Mouse (Mus musculus): ENCODE measurements around the gene Wdr17.

Gene Wdr17

DNA sequence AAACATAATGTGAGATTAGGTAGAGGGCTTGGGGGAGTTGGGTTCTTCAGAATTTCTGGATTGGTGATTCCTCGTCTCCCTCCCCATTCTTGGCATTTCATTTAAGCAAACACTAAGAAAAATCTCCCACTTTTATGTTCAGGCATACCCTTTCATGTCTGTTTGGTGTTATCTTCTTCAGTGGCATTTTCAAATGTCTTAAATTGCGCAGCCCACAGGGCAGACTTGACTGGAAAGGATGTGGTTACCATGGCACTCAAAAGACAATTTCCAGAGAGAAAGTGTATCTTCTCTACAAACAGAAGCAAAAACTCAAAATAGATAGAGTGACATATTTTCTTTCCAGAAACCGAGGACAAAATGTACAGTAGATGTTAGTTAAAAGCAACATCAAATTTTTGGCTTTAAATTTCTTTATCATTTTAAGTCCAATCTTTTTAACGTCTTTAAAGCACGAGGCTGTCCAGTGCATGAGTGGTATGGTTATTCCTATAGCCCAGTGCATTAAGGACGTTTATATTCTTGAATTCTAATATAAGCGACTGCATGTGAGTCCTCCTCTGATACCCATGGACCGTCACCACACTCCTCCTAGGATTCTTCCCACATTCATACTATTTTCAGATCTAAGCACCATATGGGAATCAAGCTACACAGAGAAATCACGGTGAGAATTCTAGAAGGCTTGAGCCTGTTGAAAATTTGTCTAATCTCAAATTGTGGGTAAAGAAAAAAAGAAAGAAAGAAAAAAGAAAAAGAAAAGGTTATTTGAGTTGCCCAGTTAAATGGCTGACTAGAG lies at the start of gene Wdr17:
Gene Wdr17, minus strand, starts transcription at position 198 of the 799 bp plus-strand sequence.
- no peak for DNase-seq (ENCODE audit: extremely low spot score, low read depth, low spot score)

DNA sequence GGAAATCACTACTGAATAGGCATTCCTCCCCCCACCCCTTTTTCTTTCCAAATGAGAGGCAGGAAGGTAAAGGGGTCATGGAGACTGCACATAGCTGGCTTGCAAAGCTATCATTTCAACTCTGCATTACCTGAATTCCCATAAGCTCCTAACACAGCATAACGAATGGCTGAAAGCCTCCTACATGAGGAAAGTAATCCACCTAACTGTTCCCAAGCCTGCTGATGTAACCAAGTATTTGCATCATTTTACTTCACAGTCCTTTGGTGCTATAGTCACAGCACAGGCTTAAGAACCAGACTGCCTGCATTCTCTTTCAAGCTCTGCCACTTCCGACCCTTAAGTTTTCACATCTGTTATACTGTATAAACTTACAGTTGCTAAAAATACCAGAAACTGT lies 45.3 kb upstream of the Wdr17 start:
- DNase-seq (ENCODE audit: extremely low spot score, low read depth, low spot score): no peak

DNA sequence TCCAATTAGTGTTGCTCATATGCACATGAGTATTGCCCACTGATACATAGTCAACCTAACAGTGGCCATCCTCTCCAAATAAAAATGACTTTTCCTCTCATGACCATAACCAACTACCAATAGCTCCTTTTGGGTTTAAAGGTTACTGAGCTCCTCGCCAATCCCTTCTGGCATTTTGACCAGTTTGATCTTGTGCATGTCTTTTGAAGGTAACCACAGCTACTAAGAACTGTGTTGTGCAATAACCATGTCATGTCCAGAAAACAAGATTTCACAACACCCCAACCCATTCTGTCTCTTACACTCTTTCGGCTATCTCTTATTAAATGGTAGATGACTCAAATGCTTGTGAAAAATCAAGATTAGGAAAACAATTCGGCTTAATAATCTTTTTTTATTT lies 38.0 kb upstream of the Wdr17 start:
- DNase-seq (ENCODE audit: extremely low spot score, low read depth, low spot score): no peak

DNA sequence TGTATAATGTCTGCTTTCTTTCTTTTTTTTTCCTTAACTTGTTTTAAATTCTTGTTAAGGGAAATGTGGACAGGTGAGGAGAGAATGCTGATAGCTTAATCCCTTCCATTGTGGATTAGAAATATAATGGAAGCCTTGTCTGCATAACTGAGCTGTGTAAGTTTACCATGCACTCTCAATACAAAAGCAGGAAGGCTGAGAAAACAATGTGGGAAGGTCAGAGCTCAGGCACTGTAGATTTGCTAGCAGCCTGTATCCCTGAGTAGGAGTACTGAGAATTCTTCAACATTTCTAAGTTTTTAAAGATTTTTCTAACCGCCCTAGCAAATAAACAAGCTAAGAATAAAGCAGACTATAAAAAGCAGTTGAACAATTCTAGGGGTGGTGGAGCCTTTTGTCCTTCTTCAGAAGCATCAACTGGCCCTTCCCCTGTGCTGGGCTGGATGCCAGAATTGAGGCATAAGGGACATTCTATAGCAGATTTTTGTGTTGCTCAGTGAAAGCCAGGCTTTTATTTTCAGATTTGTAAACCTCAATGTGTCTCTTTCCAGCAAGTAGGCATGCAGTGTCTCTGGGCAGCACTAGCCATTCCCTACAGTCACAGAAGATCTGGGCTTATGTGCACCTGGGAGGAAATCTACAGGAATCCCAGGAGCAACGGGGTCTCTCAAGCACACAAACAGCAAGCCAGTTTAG lies 35.3 kb upstream of the Wdr17 start:
- no peak for DNase-seq (ENCODE audit: extremely low spot score, low read depth, low spot score)

DNA sequence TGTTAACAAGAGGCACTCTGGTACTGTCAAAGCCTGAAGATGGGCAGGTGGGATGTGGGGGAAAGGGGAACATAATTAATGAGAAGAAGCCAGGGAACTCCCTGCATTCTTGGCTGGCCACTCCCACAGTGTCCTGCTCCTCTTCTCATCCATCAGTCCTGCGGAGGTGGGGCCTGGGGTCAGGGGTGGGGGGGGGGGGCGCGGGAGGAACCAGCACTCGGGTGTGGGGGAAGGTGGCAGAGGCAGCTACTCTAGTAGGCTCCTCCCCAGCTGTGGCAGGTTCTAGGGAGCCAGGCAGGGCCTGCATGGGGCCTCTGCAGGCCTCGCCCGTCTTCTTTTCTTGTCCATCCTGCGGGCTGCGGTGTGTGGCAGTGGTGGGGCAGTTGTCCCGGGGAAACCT lies 30.7 kb upstream of the Wdr17 start:
- no peak for DNase-seq (ENCODE audit: extremely low spot score, low read depth, low spot score)

DNA sequence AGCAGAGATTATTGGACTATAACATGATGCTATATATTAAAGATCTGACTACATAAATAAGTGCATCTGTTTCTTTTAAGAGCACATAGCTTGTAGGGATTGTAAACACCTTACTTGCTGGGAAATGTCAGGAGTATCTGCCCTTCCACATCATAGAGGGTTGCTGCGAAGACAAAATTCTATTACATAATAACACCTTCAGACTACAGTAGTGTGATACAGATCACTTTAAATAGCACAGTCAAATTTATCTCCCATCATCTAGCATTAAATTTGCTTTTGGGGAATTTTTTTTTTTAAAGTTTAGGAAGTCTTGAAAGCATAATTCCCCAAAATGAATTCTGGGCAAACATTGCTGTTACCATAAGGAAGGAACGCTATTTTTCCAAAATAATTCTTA lies 25.9 kb upstream of the Wdr17 start:
- no peak for DNase-seq (ENCODE audit: extremely low spot score, low read depth, low spot score)

- no peak for DNase-seq (ENCODE audit: extremely low spot score, low read depth, low spot score)
Observed at GRCm38 (mm10) chr8:54899444-54899843, 12.5 kb upstream of the Wdr17 start.

DNA sequence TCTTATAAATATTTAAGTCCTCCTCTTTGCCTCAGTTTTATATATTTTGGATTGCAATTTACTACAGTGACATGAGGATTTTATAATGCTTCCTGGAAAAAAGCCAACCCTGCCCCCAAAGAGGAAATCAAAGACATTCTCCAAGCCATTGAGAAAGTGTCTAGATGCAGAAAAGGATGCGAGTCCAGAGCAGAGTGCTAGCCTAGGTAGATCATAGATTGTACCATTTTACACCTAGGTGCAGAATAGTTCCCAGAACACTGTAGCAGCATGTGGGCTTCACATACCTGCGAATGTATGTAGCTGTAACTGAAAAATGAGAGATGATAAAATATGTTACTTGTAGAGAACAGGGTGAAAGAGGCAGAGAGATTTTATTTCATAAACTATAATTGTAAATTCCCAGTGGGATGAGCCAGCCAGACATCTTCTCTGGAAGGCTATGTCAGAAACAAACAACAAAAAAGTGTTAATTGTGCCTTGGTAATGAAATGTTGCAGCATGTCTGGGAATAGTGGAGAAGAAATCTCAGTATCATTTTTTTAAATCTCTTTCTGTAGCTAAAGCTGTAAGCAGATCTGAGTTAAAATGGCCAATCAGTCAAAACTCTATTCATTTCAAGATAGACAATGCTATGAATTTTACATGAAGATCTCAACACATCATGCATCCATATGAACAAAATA lies 7.8 kb upstream of the Wdr17 start:
- DNase-seq (ENCODE audit: extremely low spot score, low read depth, low spot score): no peak

GRCm38 (mm10) chr8:54894180-54894579 lies 7.2 kb upstream of the Wdr17 start:
- no peak for DNase-seq (ENCODE audit: extremely low spot score, low read depth, low spot score)

DNA sequence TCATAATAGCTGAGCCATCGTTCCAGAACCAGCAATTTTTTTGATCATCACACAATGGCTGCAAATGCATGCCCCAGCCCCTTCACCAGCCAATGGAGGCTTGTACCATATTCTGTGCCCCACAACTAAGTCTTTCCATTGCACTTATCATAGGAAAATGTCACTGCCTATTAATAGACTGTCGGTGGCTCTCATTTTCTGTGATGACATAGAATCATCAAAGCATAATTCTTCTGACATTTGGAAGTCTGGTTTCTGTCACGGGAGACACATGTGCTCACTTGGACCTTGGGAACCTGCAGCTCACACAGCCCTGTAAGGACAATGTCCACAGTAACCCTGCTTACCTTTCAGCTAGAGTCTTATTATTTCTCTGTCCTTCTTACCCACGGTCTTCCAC lies 424 bp downstream of the Wdr17 start:
- no peak for DNase-seq (ENCODE audit: extremely low spot score, low read depth, low spot score)

- DNase-seq (ENCODE audit: extremely low spot score, low read depth, low spot score): no peak
Observed at GRCm38 (mm10) chr8:54876458-54876857, 10.5 kb downstream of the Wdr17 start.

GRCm38 (mm10) chr8:54864761-54865064 lies 22.3 kb downstream of the Wdr17 start:
- no peak for DNase-seq (ENCODE audit: extremely low spot score, low read depth, low spot score)

- no peak for DNase-seq (ENCODE audit: extremely low spot score, low read depth, low spot score)
Observed at GRCm38 (mm10) chr8:54864038-54864760, 22.8 kb downstream of the Wdr17 start.

DNA sequence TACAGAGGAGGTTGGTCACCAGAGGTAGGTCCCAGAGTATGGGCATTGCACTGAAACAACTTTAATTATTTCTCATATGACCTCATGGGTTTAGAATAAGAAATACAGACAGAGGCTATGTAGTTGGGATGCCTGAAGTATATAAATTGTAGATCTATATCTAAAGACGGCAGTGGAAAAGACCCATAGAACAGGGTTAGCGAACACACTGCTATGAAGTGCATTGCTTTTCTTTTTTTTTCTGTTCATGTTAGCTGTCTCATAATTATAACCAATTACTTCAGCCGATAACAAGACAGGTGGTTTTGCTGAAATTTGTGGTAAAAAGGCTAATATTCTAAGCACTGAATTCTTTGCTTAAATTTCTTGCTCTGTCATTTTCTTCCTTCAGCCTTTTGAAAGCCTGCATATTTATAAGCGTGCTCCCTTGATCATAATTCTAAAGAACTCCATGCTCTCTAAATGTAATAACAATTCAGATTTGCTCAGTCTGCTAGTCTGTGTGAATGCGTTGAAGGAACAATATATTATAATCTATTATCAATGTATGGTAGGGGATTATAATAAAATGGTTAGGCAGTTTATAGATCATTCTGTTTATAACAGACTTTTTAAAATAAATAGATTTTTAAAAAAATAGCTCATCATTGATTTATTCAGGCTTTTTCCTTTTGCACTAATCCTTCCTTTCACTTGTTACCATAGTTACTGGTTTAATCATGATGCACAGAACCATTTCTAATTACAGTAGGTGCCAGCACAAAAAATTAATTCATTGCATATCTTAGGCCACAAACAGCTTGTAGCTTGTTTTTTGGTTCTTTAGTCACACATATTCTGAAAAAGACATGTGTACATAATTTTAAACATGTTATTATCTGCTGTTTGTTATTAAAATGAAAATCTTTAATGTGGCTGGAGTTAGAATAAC lies 50.7 kb downstream of the Wdr17 start:
- DNase-seq (ENCODE audit: extremely low spot score, low read depth, low spot score): no peak

- DNase-seq (ENCODE audit: extremely low spot score, low read depth, low spot score): no peak
Observed at GRCm38 (mm10) chr8:54829794-54830426, 57.1 kb downstream of the Wdr17 start.

DNA sequence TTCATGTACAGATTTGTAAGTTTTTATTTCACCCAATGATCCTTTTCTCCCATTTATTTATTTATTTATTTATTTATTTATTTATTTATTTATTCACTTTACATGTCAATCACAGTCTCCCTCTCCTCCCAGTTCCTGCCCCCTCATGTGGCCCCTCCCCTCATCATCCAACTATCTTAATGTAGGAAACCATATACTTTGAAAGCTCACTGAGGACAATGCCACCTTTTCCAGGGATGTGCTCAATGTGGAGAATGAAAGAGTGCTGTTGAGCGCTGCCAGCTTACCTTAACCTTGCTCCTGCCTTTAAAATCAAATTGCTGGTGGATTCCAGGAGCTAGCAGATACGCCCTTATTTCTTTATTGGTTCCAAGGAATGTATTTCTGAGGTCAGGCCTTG lies 59.0 kb downstream of the Wdr17 start:
- no peak for DNase-seq (ENCODE audit: extremely low spot score, low read depth, low spot score)

GRCm38 (mm10) chr8:54822956-54823355 lies 64.0 kb downstream of the Wdr17 start:
- no peak for DNase-seq (ENCODE audit: extremely low spot score, low read depth, low spot score)

GRCm38 (mm10) chr8:54818651-54819050 lies 68.3 kb downstream of the Wdr17 start:
- DNase-seq (ENCODE audit: extremely low spot score, low read depth, low spot score): no peak

DNA sequence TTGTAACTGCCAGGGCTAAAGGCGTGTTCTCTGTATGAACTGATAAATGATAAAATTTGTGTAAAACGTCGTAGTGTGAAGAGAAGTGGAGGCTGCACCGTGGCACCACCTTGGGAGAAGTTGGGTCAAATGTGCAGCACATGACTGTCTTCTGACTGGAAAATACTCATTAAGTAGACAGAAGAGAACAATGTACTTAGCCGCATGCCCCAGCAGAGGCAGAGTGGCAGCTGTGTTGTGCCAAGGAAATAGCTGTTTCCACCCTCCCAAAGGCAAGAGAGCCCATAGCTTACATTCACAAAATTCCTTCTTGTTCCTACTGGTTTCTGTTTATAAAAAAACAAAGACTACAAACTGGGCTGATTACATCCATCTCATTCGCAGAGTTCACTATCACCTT lies 78.8 kb downstream of the Wdr17 start:
- no peak for DNase-seq (ENCODE audit: extremely low spot score, low read depth, low spot score)

DNA sequence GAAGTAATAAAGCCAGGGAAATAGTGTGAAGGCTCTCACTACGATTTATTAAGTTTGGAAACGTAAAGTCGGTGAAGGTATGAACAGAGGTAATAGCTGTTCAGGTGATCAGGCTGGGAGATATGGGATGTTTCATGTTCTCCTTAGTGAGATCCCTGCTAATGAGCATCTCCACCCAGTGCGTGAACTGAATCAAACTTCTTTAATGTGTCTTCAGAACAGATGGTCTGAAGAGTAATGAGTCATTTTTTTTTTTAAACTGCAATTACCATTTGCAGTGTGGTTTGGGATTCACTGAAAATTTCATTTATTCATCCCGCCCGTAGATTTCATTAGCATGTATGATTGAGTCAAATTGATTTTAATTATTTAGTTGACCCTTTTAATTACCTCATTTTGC lies 80.8 kb downstream of the Wdr17 start:
- no peak for DNase-seq (ENCODE audit: extremely low spot score, low read depth, low spot score)
